Mouse (Mus musculus) spleen, adult 12 weeks (tissue): ENCODE measurements around the gene Gja10.

Experiments
- DNase-seq: peaks from one replicate; pipeline ENCODE4 v3.0.0; 2022; ENCODE audit warnings: low spot score

Gja10 gene

DNA sequence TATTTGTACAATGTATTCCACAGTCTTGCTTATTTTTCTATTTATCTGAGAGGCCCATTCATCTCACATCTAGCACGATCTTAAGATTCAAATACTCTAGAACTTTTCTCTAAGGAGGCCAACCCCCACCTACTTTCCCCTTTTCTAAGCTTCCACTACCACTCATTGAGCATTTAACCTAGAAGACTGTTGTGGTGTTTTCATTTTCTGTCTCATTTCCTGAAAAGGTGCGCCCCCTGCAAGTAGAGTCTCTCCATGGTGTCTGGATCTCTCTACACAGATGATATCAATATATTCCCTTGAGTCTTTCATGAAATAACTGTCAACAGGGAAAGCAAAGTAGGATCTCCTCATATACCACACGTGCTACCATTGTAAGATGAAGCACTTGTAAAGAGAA lies at the start of gene Gja10:
Gja10 (minus strand) TSS at position 101 of the 400 bp plus-strand sequence.
- DNase-seq: no peak

DNA sequence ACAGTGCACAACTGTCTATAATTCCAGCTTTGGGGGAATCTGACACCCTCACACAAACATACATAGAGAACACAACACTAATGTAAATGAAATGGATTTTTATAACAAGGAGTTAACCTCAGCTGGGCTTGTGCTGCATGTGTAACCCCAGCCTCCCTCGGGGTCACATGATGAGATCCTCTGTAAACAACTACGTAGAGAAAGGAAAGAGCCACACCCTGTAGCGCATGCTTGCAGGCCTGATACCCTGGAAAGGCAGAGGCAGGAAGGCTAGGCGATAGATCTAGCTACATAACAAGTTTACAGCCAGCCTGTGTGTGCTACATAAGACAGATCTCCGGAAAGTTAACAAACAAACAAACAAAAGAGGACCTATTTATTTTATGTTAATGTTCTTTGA lies 49.1 kb upstream of the Gja10 start:
- DNase-seq: no peak

- DNase-seq: no peak
Observed at GRCm38 (mm10) chr4:32621637-32622036, 19.1 kb upstream of the Gja10 start.

GRCm38 (mm10) chr4:32615034-32615881 lies 12.7 kb upstream of the Gja10 start, which contains the start of gene Casp8ap2:
Gene Casp8ap2 (plus strand): TSS chr4:32615451.
- DNase-seq: peak; percentile 99

- DNase-seq: no peak
Observed at GRCm38 (mm10) chr4:32601135-32601534, 1.4 kb downstream of the Gja10 start.

DNA sequence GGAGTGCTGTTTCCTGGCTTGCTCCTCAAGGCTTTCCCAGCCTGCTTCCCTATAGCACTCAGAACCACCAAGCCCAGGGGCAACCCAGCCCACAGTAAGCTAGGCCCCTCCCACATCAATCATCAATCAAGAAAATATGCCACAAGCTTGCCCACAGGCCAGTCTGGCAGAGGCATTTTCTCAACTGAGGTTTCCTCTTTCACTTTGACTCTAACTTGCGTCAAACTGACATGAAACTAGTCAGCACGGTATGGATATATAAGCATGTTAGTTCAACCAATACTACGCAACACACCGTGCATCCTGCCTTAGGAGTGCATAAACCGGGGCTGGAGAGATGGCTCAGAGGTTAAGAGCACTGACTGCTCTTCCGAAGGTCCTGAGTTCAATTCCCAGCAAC lies 14.3 kb downstream of the Gja10 start:
- DNase-seq: no peak

- DNase-seq: no peak
Observed at GRCm38 (mm10) chr4:32587543-32587942, 15.0 kb downstream of the Gja10 start.

- DNase-seq: peak; percentile 40
Observed at GRCm38 (mm10) chr4:32586596-32586995, 16.0 kb downstream of the Gja10 start.

GRCm38 (mm10) chr4:32584181-32584580 lies 18.4 kb downstream of the Gja10 start:
- no peak for DNase-seq

DNA sequence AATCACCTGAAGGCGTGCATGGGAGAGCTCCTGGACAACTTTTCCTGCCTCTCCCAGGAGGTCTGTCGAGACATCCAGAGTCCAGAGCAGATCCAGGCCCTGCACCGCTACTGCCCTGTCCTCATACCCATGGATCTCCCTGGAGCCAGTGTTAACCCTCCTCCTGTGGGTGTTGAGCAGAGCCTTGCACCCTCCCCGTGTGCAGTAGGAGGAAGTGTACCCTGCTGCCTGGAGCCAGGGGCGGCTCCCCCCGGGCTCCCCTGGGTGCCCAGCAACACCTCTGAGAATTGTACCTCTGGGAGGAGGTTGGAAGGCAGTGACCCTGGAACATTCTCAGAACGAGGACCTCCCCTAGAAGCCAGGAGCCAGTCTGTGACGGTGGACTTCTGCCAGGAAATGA lies 22.7 kb downstream of the Gja10 start:
- DNase-seq: no peak

DNA sequence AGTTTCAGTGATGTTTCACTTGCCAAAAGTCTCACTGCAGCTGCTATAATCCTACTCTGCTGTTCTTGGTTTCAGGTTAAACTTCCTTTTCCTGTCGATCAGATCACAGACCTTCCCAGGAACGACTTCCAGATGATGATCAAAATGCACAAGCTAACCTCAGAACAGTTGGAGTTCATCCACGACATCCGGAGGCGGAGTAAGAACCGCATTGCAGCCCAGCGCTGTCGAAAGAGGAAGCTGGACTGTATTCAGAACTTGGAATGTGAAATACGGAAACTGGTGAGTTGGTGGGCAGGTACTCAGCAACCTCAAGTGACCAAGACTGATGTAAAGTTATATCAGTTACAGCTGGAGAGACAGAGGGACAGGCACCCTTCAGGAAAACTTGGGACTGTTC lies 27.4 kb downstream of the Gja10 start:
- DNase-seq: no peak

DNA sequence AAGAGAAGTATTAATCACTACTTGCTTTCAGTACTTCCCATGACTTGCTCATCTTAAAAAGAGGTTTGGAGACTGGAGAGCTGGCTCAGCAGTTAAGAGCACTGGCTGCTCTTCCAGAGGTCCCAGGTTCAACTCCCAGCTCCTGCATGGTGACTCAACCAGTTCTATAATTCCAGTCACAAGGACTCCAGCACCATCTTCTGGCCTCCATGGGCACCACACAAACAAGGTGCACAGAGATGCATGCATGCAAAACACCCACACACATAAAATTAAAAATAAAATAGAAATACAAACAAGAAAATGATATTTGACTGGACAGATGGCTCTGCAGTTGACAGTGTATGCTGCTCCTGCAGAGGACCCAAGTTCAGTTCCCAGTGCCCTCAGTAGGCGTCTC lies 28.0 kb downstream of the Gja10 start:
- no peak for DNase-seq

DNA sequence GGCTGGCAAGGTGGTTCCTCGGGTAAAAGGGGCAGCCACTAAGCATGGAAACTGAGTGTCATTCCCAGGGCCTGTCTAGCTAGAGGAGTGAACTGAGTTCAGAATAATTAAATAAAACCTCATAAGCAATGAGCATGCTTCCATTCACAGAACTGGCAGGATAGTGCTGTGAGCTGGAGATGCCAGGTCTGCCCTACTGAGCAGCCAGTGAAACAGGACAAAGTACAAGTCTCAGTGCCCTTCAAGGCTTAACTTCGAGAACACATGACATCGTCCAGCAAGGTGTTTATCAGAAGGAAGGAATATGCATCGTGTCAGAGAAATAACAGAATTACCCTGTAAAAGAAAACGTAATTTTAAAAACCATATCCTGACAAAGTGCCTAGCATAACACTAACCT lies 29.0 kb downstream of the Gja10 start:
- no peak for DNase-seq

DNA sequence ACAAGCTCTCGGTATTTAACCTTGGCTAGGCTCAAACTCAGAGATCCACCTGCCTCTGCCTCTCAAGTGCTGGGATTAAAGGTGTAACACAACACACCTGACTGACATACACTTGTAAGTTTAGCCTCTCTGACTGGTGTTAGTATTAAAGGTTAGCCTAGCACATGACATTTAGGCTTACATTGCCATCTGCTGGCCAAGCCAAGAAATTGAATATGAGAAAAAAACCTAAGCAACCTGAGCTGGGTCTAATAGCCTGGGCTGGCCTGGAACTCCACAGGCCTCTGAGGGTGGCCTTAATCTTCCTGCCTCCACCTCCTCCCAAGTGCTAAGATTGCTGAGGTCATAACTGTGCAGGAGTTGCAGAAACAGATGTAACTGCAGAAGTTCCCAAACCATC lies 30.4 kb downstream of the Gja10 start:
- no peak for DNase-seq

DNA sequence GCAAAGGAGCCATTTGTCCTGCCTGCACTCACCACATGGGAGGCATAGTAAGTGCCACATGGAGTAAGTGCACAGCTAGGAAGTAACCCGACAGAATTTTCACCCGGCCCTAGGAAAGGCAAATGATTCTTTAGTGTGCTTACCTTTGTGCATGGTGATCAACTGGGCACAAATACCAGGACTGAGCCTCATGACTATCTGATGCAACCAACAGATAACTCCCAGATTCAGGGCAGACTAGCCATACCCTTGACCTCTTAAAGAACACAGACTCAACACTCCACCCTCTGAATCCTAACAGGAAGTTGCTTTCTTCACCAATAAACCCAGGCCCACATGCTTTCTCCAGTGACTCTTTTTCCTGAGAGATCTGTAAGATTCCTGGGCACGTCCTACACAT lies 31.1 kb downstream of the Gja10 start:
- no peak for DNase-seq

DNA sequence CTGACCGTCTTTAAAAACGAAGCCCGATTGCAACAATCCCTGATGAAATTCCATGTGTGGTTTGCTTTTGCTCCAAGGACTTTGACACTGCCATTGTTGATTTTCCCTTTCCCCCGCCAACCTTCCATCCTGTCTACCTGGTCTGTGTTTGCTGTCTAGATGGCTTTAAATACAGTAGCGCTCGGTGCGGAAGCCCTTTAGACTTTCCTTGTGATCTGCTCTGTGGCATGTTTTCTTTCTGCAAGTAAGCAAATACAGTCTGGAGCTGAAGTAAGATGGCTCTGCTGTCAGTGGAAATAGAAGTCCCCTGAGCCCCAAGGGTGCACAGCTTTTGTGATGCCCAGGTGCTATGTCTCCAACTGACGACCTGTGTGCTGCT lies 31.6 kb downstream of the Gja10 start:
- DNase-seq: no peak

- no peak for DNase-seq
Observed at GRCm38 (mm10) chr4:32569995-32570938, 32.3 kb downstream of the Gja10 start.

DNA sequence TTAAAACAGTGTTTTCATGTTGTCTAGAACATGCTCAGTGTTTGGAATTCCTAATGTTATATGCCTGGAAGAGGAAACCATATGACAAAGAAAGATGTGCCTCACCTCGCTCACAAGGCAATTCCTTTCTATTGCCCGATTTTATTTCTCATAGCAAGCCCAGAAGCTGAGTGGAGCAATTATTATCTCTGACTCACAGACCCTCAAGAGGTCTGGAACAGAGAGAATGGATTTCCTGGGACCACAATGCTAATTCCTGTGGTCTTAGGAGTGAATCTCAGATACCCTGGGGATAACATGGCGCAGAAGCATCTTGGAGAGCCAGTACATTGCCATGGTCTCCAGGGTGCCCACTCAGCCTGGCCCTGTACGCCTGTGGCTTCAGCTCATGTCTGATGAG lies 33.5 kb downstream of the Gja10 start:
- DNase-seq: no peak

- DNase-seq: no peak
Observed at GRCm38 (mm10) chr4:32564918-32565317, 37.6 kb downstream of the Gja10 start.

DNA sequence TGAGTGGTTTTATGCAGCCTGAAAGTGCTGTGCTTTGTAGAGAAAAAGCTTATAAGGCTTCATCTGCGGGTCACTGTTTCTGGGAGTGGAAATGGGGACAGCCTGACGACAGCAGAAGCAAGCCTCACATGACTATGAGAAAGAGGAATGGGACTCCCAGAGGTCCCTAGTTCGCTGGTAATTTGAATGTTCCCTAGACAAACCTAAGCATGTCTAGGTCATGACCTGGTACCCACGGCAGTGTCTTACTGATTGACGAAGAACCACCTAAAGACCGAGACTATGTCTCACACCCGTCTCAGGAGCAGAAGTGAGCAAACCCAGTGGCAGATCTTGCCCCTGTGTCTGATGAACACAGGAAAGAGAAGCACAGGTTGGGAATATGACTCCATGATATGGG lies 38.1 kb downstream of the Gja10 start:
- DNase-seq: no peak

DNA sequence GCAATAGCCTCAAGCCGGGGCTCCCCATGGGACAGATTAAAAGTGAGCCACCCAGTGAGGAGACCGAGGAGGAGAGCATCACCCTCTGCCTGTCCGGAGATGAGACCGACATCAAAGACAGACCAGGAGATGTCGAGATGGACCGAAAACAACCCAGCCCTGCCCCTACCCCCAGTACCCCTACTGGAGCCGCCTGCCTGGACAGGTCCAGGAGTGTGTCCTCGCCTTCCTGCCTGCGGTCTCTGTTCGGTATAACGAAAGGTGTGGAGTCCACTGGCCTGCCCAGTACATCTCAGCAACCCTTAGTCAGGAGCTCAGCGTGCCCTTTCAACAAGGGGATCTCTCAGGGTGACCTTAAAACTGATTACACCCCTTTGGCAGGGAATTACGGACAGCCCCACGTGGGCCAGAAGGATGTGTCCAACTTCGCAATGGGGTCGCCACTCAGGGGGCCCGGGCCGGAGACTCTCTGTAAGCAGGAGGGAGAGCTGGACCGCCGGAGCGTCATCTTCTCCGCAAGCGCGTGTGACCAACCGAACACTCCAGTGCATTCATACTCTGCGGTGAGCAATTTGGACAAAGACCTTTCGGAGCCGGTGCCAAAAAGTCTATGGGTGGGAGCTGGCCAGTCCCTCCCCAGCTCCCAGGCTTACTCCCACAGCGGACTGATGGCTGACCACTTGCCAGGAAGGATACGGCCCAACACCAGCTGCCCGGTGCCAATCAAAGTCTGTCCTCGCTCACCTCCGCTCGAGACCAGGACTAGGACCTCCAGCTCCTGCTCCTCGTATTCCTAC lies 40.0 kb downstream of the Gja10 start:
- DNase-seq: no peak

- no peak for DNase-seq
Observed at GRCm38 (mm10) chr4:32561555-32562095, 40.9 kb downstream of the Gja10 start.
